Mouse (Mus musculus): ENCODE measurements around the gene Sdad1.

Sdad1 gene

GRCm38 (mm10) chr5:92240769-92241168, 69.5 kb downstream of the Sdad1 start:
- peak; percentile 80 for DNase-seq (ENCODE audit: low read depth, low spot score)

GRCm38 (mm10) chr5:92239333-92240232, 70.7 kb downstream of the Sdad1 start:
- DNase-seq (ENCODE audit: low read depth, low spot score) = peak; percentile 81

GRCm38 (mm10) chr5:92234939-92235557, 75.2 kb downstream of the Sdad1 start:
- no peak for DNase-seq (ENCODE audit: low read depth, low spot score)

Data from brain, adult 2 months (tissue).